Mouse (Mus musculus) cerebellum, postnatal 14 days (tissue): ENCODE data around the gene Cpt1a.
A peak's percentile ranks its signal among the peaks of the same experiment; 100 is the strongest.

Source experiments
- DNase-seq, 2 experiments: peaks; one replicate each; pipeline ENCODE4 v3.0.0; 2021; ENCODE audit warnings: mixed read lengths in 2 of 2

Cpt1a gene

DNA sequence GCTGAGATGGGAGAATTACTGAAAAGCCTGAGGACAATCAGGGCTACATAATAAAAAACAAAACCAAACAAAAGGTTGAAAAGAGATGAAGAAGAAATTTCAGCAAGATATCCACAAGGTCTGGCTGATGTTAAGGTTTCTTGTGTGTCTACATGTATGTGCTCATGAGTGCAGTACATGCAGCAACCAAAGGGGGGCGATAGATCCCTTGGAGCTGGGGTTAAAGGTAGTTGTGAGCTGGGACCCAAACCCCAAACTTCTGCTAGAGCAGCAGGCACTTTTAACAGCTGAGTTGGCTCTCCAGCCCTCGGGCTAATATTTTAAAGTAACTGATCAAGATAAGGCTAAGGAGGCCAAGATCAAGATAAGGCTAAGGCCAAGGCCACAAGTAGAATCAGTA, 51.9 kb downstream of the Cpt1a start:
- DNase-seq = peak in 1 of 2 experiments; percentile 24

DNA sequence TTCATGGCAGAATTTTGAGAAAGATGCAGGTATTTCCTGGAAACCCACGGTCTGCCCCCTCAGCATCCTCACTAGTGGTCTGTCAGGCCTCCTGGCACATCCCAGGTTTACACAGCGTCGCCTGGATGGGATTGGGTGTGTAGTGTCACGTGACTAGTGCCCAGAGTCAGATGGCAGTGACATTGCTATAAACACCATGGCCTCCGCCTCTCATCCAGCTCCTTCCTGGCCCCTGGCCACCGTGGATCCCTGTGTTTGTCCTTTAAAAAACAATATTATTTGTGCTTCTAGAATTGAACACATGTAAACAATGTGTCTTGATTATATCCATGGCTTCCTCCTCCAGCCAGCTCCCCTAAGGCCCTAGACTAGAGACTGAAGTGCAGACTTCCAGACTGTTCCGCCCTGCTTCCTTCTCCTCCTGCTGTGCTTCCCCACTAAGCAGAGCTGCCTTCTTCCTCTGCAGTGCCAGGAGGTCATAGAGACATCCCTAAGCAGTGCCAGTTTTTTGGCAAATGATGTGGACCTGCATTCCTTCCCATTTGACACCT, 53.9 kb downstream of the Cpt1a start:
- DNase-seq = peak; percentile 25 to 29

DNA sequence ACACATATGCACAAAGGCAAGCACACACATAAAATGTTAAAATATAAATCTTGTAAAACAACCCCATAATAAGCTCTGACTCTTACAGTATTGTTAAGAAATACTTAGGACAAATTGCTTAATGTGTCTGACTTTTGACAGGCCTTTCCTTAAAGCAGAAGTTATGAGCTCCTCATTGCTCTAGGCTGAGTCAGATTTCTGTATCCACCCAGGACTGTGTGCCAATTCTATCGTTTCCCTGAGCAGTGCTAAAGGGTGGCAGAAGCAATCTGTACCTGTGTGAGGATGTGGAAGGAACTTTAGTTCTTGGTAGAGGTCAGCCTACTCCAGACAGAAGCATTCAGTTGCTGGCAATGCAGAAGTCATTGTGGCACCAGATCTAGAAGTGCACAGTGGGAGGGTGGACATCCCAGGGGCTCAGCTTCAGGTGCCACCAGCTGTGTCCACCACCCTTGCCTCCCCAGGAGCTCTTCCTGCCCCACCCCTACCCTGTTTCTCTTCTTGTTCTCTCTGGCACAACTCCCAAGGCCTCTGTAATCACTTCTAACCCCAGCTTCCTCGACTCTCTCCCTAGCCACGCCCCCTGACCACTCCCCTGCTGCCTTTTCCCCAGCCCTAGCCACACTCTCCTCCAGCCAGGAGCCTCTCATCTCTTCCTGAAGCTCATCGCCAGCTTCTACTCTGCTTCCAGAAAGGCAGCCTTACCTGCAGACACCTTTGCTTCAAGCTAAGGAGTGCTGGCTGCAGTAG, 55.0 kb downstream of the Cpt1a start:
- DNase-seq = no peak

- DNase-seq = no peak
Measured at GRCm38 (mm10) chr19:3378614-3379013, 56.5 kb downstream of the Cpt1a start.

- DNase-seq = peak in 1 of 2 experiments; percentile 22
Measured at GRCm38 (mm10) chr19:3388061-3388460, 65.9 kb downstream of the Cpt1a start.

DNA sequence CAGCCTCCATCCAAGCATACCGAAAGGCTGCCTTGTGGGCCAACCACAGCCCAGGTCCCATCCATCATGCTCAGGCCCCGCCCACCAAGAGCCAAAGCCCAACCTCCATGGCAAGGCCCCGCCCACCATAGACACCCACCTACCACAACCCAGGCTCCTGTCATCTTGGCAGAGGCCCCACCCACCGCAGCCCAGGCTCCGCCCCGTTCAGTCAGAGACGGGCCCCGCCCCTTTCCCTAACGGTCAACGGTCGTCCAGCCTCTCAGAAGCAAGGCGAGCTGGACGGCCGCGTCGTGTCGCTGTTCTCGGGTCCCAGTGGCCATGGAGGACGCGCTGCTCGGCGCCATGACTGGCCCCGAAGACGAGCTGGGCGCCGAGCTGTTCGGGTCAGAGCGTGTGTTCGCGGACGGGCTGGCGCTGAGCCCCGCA, 66.5 kb downstream of the Cpt1a start, which contains the start of gene Tesmin:
TSS of gene Tesmin (plus strand) at position 229 of the 429 bp plus-strand sequence.
- peak; percentile 79 to 95 for DNase-seq

- DNase-seq = peak; percentile 88 to 92
Measured at GRCm38 (mm10) chr19:3389089-3389488, 67.0 kb downstream of the Cpt1a start.

GRCm38 (mm10) chr19:3392384-3392783, 70.2 kb downstream of the Cpt1a start:
- DNase-seq = no peak

GRCm38 (mm10) chr19:3394216-3394615, 72.1 kb downstream of the Cpt1a start:
- DNase-seq = no peak

GRCm38 (mm10) chr19:3400057-3400456, 77.9 kb downstream of the Cpt1a start:
- no peak for DNase-seq

GRCm38 (mm10) chr19:3401504-3401903, 79.4 kb downstream of the Cpt1a start:
- no peak for DNase-seq

GRCm38 (mm10) chr19:3401943-3402342, 79.8 kb downstream of the Cpt1a start:
- peak; percentile 60 to 72 for DNase-seq

DNA sequence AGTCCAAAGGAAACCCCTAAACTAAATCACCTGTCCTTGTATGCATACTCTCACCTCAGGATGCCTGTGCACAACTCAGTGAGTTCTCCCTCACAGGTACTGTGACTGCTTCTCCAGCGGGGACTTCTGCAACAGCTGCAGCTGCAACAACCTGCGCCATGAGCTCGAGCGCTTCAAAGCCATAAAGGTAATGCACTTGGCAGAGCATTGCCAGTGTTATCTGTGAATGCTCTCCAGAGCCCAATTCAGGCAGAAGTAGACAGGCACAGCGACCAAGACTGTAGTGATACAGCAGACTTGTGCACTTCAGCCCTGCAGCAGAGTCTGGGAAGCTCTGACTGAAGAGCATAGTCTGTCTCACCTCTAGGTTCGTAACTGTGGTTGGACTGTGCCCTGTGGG, 80.3 kb downstream of the Cpt1a start:
- no peak for DNase-seq

GRCm38 (mm10) chr19:3404030-3404429, 81.9 kb downstream of the Cpt1a start:
- no peak for DNase-seq

DNA sequence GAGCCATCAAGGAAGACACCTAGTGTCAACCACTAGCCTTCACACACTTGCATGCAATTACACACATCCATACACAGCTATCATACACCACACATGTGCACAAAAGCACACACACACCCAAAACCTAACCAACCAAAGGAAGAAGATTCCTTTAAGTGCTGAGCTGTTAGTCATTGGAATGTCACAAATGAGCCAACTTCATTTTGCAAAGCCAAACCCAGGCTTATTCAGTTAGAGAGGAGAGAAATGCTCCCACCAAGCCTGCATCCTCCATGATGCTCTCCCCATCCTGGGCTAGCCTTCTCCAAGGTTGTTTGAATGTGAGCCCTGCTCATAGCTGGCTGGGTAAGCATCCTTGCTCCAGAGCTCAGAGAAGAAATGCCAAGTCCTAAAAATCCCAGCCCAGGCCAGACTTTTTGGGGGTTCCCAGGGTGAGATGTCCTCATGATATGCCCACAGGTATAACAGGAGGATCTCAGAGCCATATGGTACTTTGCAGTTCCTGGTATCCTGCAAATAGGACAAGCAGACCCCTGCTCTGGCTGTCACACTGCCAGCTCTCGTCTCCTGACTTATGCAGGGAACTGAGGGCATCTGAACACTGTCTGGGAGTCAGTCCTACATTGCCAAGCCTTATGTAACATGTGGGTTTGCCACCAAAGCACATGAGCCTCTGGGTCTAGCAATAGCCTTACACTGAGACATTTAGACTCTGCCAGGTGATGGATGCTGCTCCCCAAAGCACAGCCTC, 83.6 kb downstream of the Cpt1a start:
- peak; percentile 42 to 66 for DNase-seq

- no peak for DNase-seq
Measured at GRCm38 (mm10) chr19:3414268-3414733, 92.2 kb downstream of the Cpt1a start, which contains the start of gene Gal. Gene Gal, minus strand, starts transcription at chr19:3414544.

DNA sequence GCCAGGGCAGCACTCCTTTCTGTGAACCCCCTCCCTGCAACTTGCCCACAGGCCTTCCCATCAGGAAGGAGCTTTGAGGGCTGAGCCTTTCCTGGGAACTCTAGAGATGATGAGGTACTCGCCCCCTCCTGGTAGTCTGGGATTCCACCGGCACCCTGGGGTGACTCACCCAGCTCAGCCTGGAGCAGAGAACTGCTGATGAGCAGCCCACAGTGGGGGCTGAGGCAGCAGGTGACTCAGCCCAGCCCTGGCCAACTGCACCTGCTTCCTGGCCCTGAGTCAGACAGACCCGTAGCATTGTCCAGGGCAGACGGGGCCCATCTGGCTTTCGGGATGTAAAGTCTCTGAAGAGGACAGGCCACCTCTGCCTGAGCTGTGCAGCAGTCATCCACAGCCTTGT, 97.1 kb downstream of the Cpt1a start:
- no peak for DNase-seq

DNA sequence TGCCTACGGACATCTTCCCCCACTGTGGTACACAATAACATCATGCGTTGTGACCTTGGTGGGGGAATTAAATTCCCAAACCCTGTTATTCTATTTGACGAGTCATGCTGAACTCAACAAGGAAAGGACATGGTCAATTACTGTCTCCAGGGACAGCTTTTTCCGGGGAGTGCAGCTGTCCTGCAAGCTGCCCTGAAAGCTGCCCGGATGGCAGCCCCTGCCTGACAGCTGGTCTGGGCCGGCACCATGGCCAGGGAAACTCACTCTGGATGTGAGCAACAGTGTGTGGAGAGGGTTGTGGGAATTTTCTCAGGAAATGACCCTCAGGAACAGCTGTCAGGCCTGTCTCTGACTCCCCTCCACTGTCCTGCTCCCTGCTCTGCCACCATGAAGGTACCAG, 100.4 kb downstream of the Cpt1a start:
- no peak for DNase-seq

DNA sequence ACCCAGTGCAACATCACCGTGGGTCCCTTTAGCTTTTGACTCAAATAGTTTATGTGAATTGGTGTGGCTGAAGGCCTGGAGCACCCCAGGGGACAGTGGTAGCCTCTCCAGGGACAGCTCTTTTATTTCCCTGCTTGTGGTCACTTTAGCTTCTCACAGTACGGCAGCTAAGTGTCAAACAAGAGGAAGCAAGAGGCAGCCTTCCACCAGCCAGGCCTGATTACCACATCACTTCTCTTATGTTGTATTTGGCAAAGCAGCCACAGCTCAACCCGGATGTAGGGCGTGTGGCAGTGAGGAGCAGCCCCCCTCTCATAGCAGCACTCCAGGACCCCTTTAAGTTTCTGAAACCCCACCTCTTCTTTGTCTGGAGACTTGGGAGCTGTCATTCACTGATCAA, 100.8 kb downstream of the Cpt1a start:
- DNase-seq = no peak

DNA sequence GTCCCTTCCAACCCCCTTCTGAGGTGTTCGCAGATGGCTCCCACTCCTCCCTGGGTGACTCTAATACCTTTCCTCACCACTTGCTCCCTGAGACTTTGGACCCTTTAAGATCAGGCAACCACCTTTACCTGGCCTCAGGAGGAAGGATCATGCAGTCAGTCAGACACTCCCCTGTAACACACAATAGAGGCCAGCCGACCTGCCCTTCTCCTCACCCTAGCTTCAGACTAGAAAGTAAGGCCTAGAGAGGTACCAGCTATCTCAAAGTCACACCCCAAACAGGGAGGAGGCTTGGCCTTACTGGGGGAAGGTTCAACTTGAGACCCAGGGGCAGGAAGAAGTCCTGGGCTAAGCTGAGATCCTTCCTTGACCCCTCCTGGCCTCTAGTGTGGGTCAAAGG, 102.1 kb downstream of the Cpt1a start:
- DNase-seq = no peak

DNA sequence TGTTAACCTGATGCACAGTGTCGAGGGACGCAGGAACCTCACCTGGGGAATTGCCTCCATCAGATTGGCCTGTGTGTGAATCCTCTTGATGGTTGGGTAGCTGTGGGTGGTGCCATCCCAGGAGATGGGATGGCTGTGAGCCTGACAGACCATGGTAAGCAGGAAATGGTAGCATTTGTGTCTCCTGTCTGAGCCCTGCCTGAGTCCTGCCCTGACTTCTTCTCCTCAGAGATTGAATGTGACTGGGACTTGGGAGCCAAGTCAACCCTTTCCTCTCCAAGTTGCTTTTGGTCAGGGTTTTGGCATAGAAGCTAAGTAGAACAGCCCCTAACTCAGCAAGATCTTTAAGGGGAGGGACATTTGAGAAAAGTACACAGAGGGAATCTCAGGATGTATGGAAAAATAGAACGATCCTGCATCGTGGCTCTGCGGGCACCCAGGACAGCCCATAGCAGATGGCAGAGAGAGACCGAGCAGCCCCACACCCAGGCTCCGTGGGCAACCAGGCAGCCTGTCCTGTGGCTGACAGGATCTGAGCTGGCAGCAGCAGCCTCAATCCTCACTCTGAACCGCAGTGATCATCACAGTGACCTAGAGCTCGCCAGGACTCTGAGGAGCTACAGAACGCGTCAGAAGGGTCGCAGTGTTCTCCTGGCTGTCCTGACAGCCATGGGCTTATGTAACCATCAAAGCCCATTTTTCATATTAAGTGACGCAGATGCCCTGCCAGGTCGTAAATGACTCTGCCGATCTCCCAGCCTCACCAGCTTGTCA, 106.1 kb downstream of the Cpt1a start:
- DNase-seq = peak; percentile 77 to 80

GRCm38 (mm10) chr19:3429156-3429816, 107.2 kb downstream of the Cpt1a start:
- peak; percentile 56 to 59 for DNase-seq
